Mouse (Mus musculus) MEL (cell line): ENCODE data around the gene Ywhae. TPM values are rescaled to one million over a fixed set of nuclear protein-coding genes. Genes with fewer than 3 reads are reported as not detected.

ENCODE experiments used
- DNase-seq: peaks from one replicate; pipeline ENCODE4 v3.0.0; 2011; ENCODE audit warnings: low read depth, low spot score
- H3K27ac ChIP-seq: 2 replicates; pipeline ENCODE4 v1.5.1; 2012; ENCODE audit warnings: low read depth, mild to moderate bottlenecking, control low read depth, low read length, moderate library complexity; ENCODE audit not compliant: control insufficient read depth
- H3K27me3 ChIP-seq, 2 experiments: fragments of 150-350 bp in 1 of 2; sonication (generic) in 1 of 2; 2 replicates each; pipeline ENCODE4 v1.6.1; 2012; ENCODE audit warnings: low read length in 2 of 2, mild to moderate bottlenecking in 2 of 2, improper control_type of control experiment in 1 of 2, moderate library complexity in 1 of 2; ENCODE audit not compliant: insufficient read depth in 2 of 2, control insufficient read depth in 1 of 2
- H3K36me3 ChIP-seq, 2 experiments: 2 replicates each; pipeline ENCODE4 v1.6.1; 2012 to 2014; ENCODE audit warnings: low read length in 2 of 2, improper control_type of control experiment in 1 of 2, inconsistent platforms in 1 of 2, mild to moderate bottlenecking in 1 of 2; ENCODE audit not compliant: insufficient read depth in 2 of 2, control insufficient read depth in 1 of 2
- H3K4me1 ChIP-seq, 2 experiments: fragments of 150-350 bp in 1 of 2; sonication (generic) in 1 of 2; 2 replicates each; pipeline ENCODE4 v1.6.1; 2012; ENCODE audit warnings: low read length in 2 of 2, improper control_type of control experiment in 1 of 2, mild to moderate bottlenecking in 1 of 2; ENCODE audit not compliant: insufficient read depth in 2 of 2, control insufficient read depth in 1 of 2
- H3K4me3 ChIP-seq, 2 experiments: fragments of 150-350 bp in 1 of 2; sonication (generic) in 1 of 2; 2 replicates each; pipeline ENCODE4 v1.5.1; 2012; ENCODE audit warnings: low read depth in 2 of 2, low read length in 2 of 2, mild to moderate bottlenecking in 2 of 2, moderate library complexity in 2 of 2, control low read depth in 1 of 2, improper control_type of control experiment in 1 of 2; ENCODE audit not compliant: control insufficient read depth in 1 of 2, insufficient read depth in 1 of 2
- H3K79me2 ChIP-seq: 2 replicates; pipeline ENCODE4 v1.6.1; 2012; ENCODE audit warnings: mild to moderate bottlenecking, low read length, moderate library complexity; ENCODE audit not compliant: control insufficient read depth, poor library complexity, insufficient read depth
- H3K9ac ChIP-seq: 2 replicates; pipeline ENCODE4 v1.6.1; 2012; ENCODE audit warnings: low read depth, mild to moderate bottlenecking, control low read depth, low read length, moderate library complexity; ENCODE audit not compliant: control insufficient read depth, poor library complexity, severe bottlenecking
- H3K9me3 ChIP-seq: fragments of 150-350 bp; sonication (generic); replicated peaks from 2 replicates; pipeline ENCODE4 v1.6.1; 2012; ENCODE audit warnings: mild to moderate bottlenecking, low read length, improper control_type of control experiment, moderate library complexity; ENCODE audit not compliant: insufficient read depth
- BHLHE40 ChIP-seq: IDR thresholded peaks from 2 replicates; pipeline ENCODE4 v1.6.1; 2012; ENCODE audit warnings: low read depth, mild to moderate bottlenecking, inconsistent platforms, low read length, improper control_type of control experiment, borderline replicate concordance
- CHD1 ChIP-seq: IDR thresholded peaks from 2 replicates; pipeline ENCODE4 v1.6.1; 2012; ENCODE audit warnings: low read depth, mild to moderate bottlenecking, inconsistent platforms, low read length, improper control_type of control experiment
- CTCF ChIP-seq, 3 experiments: IDR thresholded peaks in 2 of 3; conservative IDR thresholded peaks in 1 of 3; 2 replicates each; pipeline ENCODE4 v1.5.1; 2011 to 2012; ENCODE audit warnings: low read length in 3 of 3, low read depth in 2 of 3, mild to moderate bottlenecking in 2 of 3, improper control_type of control experiment in 1 of 3, inconsistent platforms in 1 of 3, mixed read lengths in 1 of 3, moderate library complexity in 1 of 3; ENCODE audit not compliant: control insufficient read depth in 1 of 3, insufficient read depth in 1 of 3, poor library complexity in 1 of 3, severe bottlenecking in 1 of 3
- E2F4 ChIP-seq: IDR thresholded peaks from 2 replicates; pipeline ENCODE4 v1.6.1; 2011; ENCODE audit warnings: low read depth, low read length, improper control_type of control experiment, borderline replicate concordance
- ELF1 ChIP-seq: IDR thresholded peaks from 2 replicates; pipeline ENCODE4 v1.6.1; 2014; ENCODE audit warnings: low read depth, mild to moderate bottlenecking, inconsistent platforms, low read length, improper control_type of control experiment, moderate library complexity
- EP300 ChIP-seq, 2 experiments: IDR thresholded peaks; 2 replicates each; pipeline ENCODE4 v1.6.1; 2011; ENCODE audit warnings: improper control_type of control experiment in 2 of 2, low read length in 2 of 2, low read depth in 1 of 2, mild to moderate bottlenecking in 1 of 2
- MAZ ChIP-seq: IDR thresholded peaks from 2 replicates; pipeline ENCODE4 v1.6.1; 2012; ENCODE audit warnings: low read depth, mild to moderate bottlenecking, inconsistent platforms, low read length, improper control_type of control experiment
- MYB ChIP-seq: IDR thresholded peaks from 2 replicates; pipeline ENCODE4 v1.6.1; 2011; ENCODE audit warnings: mild to moderate bottlenecking, low read depth, low read length, improper control_type of control experiment
- MYC ChIP-seq: IDR thresholded peaks from 2 replicates; pipeline ENCODE4 v1.6.1; 2011; ENCODE audit warnings: low read depth, mild to moderate bottlenecking, low read length, improper control_type of control experiment, moderate library complexity
- POLR2A ChIP-seq, 2 experiments: IDR thresholded peaks; 2 replicates each; pipeline ENCODE4 v1.6.1; 2011 to 2012; ENCODE audit warnings: low read length in 2 of 2, mild to moderate bottlenecking in 2 of 2, control low read depth in 1 of 2, improper control_type of control experiment in 1 of 2, low read depth in 1 of 2, moderate library complexity in 1 of 2; ENCODE audit not compliant: control insufficient read depth in 1 of 2, insufficient read depth in 1 of 2, poor library complexity in 1 of 2
- POLR2AphosphoS2 ChIP-seq: IDR thresholded peaks from 2 replicates; pipeline ENCODE4 v1.6.1; 2011; ENCODE audit warnings: low read length, improper control_type of control experiment
- RAD21 ChIP-seq: IDR thresholded peaks from 2 replicates; pipeline ENCODE4 v1.6.1; 2011; ENCODE audit warnings: mild to moderate bottlenecking, low read depth, low read length, improper control_type of control experiment
- SIN3A ChIP-seq: IDR thresholded peaks from 2 replicates; pipeline ENCODE4 v1.6.1; 2012; ENCODE audit warnings: low read length, improper control_type of control experiment, inconsistent platforms
- SMC3 ChIP-seq: IDR thresholded peaks from 2 replicates; pipeline ENCODE4 v1.6.1; 2011; ENCODE audit warnings: low read depth, low read length, improper control_type of control experiment
- TBP ChIP-seq: IDR thresholded peaks from 2 replicates; pipeline ENCODE4 v1.8.0; 2011; ENCODE audit warnings: low read depth, low read length, improper control_type of control experiment
- TCF12 ChIP-seq: IDR thresholded peaks from 2 replicates; pipeline ENCODE4 v1.6.1; 2014; ENCODE audit warnings: low read depth, mild to moderate bottlenecking, inconsistent platforms, low read length, improper control_type of control experiment, moderate library complexity
- ZNF384 ChIP-seq: IDR thresholded peaks from 2 replicates; pipeline ENCODE4 v1.6.1; 2012; ENCODE audit warnings: low read depth, mild to moderate bottlenecking, inconsistent platforms, low read length, improper control_type of control experiment
- polyA plus RNA-seq, 2 experiments: library from polyadenylated mRNA; stranded (reverse) in 1 of 2; unstranded in 1 of 2; fragments of >175 nt in 1 of 2; fragments of >200 nt in 1 of 2; gene quantifications; 2 replicates each; pipeline versions ENCODE4 v1.2.1 to v1.2.4; 2012; ENCODE audit warnings: low replicate concordance in 2 of 2, low read depth in 1 of 2; ENCODE audit not compliant: insufficient read length in 2 of 2, insufficient read depth in 1 of 2, missing spikeins in 1 of 2
- total RNA-seq: library from RNA; depleted of rRNA; stranded (reverse); fragments of 300-350 nt; gene quantifications from 2 replicates; pipeline ENCODE4 v1.2.3, GENCODE M21; 2012

Gene Ywhae
- total and polyA plus RNA-seq, 3 experiments, result 303 to 855 (median 755) TPM

DNA sequence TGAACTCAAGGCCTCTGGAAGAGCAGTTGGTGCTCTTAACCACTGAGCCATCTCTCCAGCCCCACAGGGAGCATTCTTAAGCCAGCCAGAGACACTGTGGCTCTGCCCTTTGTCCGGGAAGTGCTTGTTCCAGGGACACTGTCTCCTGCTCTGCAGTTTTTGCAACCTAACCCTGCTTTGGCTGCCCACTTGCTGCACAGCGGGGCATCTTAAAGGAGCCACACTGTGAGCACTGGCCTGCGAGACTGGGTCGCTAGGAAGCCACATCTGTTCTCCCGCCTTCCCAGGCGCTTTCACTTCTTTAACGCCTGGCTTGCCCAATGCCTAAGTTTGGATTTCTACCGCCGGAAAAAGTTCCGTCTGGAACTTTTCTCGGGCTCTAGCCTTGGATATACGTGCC is 17.1 kb upstream of the Ywhae start:
- H3K9ac ChIP-seq, result no peak overlapping the region
- H3K27ac ChIP-seq, result no peak overlapping the region
- no peaks in the 10 kb centered on the region for H3K27me3 ChIP-seq
- DNase-seq, result no peak
- H3K4me3 ChIP-seq, result no peak overlapping the region
- H3K9me3 ChIP-seq, result no peaks in the 10 kb centered on the region
- no peak for TF ChIP-seq MYB
- TF ChIP-seq E2F4, result no peak
- TF ChIP-seq CHD1, result no peak
- no peak for TF ChIP-seq ELF1
- TF ChIP-seq POLR2A (IDR thresholded peaks at IDR 0.05; ENCODE audit: control insufficient read depth in 1 of 2, insufficient read depth in 1 of 2, low read depth in 1 of 2, low read length in 2 of 2, poor library complexity in 1 of 2), result no peak
- TF ChIP-seq POLR2AphosphoS2, result no peak
- H3K36me3 ChIP-seq, result no peaks in the 10 kb centered on the region
- no peaks in the 10 kb centered on the region for H3K4me1 ChIP-seq
- no peaks in the 10 kb centered on the region for H3K79me2 ChIP-seq

DNA sequence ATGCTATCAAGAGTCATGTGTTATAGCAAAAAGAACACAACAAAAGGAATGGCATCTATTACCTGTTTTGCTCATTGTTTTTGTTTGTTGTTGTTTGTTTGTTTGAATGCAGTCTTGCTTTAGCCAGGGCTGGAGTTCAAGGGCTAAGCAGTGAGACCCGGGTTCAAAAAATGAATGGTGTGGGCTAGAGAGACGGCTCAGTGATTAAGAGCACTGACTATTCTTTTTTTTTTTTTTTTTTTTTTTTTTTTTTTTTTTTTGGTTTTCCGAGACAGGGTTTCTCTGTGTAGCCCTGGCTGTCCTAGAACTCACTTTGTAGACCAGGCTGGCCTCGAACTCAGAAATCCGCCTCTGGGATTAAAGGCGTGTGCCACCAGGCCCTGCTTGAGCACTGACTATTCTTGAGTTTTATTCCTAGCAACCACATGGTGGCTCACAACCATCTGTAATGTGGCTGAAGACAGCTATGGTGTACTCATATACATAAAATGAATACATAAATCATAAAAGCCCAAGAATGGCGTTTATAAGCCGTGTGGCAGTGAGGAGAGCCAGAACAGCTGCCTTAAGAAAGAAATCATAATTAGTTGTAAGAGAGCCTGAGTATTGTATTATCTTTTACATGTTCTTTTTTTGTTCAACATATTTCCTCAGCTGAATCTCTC is 15.9 kb upstream of the Ywhae start:
- TF ChIP-seq RAD21 (no peak; the same call in 1 of the 2 replicates), CTCF (IDR thresholded peaks at IDR 0.05 in 2 of 3, conservative IDR thresholded peaks at IDR 0.05 in 1 of 3; ENCODE audit: control insufficient read depth in 1 of 3, insufficient read depth in 1 of 3, low read depth in 2 of 3, low read length in 3 of 3, poor library complexity in 1 of 3, severe bottlenecking in 1 of 3) (peak in 1 of 3 experiments; percentile 26; a peak in 2 of 6 replicates), BHLHE40 (no peak), MYC (no peak), TCF12 (no peak), E2F4 (no peak), SMC3 (peak; percentile 26; the same call in 1 of the 2 replicates), ZNF384 (peak; percentile 64), SIN3A (no peak)
- H3K9me3 ChIP-seq, result no peaks in the 10 kb centered on the region
- no peak overlapping the region for H3K27ac ChIP-seq
- H3K27me3 ChIP-seq, result no peaks in the 10 kb centered on the region
- H3K79me2 ChIP-seq, result no peaks in the 10 kb centered on the region
- H3K4me3 ChIP-seq, result no peak overlapping the region
- no peak overlapping the region for H3K9ac ChIP-seq
- no peaks in the 10 kb centered on the region for H3K4me1 ChIP-seq
- no peak for DNase-seq
- H3K36me3 ChIP-seq, result no peaks in the 10 kb centered on the region

DNA sequence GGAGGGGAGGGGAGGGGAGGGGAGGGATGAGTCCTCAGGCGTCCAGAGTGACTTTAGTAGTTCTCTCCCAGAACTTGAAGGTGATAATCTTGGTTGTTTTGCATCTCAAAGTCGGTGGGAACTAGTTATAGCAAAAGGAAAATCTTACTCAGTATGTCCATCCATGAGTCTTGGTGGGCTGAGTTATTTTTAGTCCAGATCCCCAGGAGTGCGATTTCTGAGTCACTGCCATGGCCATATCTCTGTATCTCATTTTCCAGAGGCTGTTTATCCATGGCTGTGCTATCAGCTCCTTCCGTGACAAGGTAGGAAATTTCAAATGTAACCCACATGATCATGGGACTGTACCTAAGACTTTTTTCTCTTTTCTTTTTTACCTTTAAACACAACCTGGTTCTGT is 10.3 kb upstream of the Ywhae start:
- no peaks in the 10 kb centered on the region for H3K79me2 ChIP-seq
- no peak for DNase-seq
- no peaks in the 10 kb centered on the region for H3K27me3 ChIP-seq
- no peaks in the 10 kb centered on the region for H3K9me3 ChIP-seq
- H3K9ac ChIP-seq, result no peak overlapping the region
- no peaks in the 10 kb centered on the region for H3K36me3 ChIP-seq
- H3K27ac ChIP-seq, result no peak overlapping the region
- no peak overlapping the region for H3K4me3 ChIP-seq
- no peaks in the 10 kb centered on the region for H3K4me1 ChIP-seq
- TF ChIP-seq EP300 (IDR thresholded peaks at IDR 0.05; ENCODE audit: low read depth in 1 of 2, low read length in 2 of 2) (peak in 1 of 2 experiments; percentile 24; a peak in 1 of 4 replicates), MAZ (0 out of 2 replicates have a peak, but pooled peaks have one; percentile 33), TBP (no peak)
